Mouse (Mus musculus): Measurements from ENCODE around the gene Pls3. TPM values are rescaled to one million over a fixed set of nuclear protein-coding genes. Genes with fewer than 3 reads are reported as not detected.
A peak's percentile ranks its signal among the peaks of the same experiment; 100 is the strongest.

Pls3 gene
- polyA plus RNA-seq, 1 experiment from 2014 or later: 35.7 TPM

GRCm38 (mm10) chrX:75834836-75835235 lies 40.1 kb downstream of the Pls3 start:
- Histone ChIP-seq H3K9me3 (no peaks in the 10 kb centered on the region), H3K4me3 (no peak overlapping the region), H3K27me3 (no peaks in the 10 kb centered on the region), H3K9ac (no peak overlapping the region), H3K4me1 (replicated peaks) (no peaks in the 10 kb centered on the region), H3K4me2 (no peak overlapping the region), H3K36me3 (no peaks in the 10 kb centered on the region), H3K27ac (no peak overlapping the region)
- no peak for ATAC-seq (ENCODE audit: low FRiP score)
- 72% methylated on average over 2 of the region's 2 CpGs for WGBS

GRCm38 (mm10) chrX:75834286-75834685 lies 40.7 kb downstream of the Pls3 start:
- H3K27ac ChIP-seq: no peak overlapping the region
- no peaks in the 10 kb centered on the region for H3K4me1 ChIP-seq (replicated peaks)
- no peak overlapping the region for H3K9ac ChIP-seq
- no peaks in the 10 kb centered on the region for H3K36me3 ChIP-seq
- H3K4me2 ChIP-seq: no peak overlapping the region
- ATAC-seq (ENCODE audit: low FRiP score): no peak
- no peaks in the 10 kb centered on the region for H3K9me3 ChIP-seq
- no peaks in the 10 kb centered on the region for H3K27me3 ChIP-seq
- 94% methylated on average over 2 of the region's 2 CpGs for WGBS
- H3K4me3 ChIP-seq: no peak overlapping the region

DNA sequence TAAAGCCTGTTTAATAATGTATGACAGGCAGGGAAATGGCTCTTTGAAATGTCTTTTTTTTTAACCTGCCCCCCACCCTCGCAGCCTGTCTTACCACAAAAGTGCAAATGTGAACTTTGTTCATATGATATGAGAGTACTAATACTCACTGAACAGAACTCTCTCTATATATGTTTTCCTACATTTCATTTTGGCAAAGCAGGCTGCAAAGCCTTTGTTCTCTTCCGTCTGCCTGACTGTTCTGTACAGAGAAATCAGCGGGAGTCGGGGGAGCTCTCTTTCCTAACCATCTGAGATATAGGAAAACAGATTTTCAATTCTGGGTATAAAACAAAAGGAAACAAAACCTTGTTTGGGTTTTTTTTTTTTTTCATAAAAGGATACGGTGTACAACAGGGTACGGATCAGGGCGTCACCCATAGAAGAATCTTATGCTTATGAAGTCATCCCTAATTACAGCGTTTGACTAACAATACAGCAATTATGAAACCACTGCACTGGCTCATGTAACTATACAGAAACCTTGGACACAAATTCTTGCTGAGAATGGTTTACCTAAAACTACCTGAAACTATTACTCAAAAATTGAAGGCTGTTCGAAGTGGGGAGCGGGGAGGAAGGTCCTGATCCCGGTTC lies 41.9 kb downstream of the Pls3 start:
- Histone ChIP-seq H3K4me2 (no peak overlapping the region), H3K27me3 (no peaks in the 10 kb centered on the region), H3K9ac (no peak overlapping the region), H3K27ac (no peak overlapping the region), H3K4me3 (no peak overlapping the region), H3K4me1 (replicated peaks) (no peaks in the 10 kb centered on the region), H3K9me3 (no peaks in the 10 kb centered on the region), H3K36me3 (no peaks in the 10 kb centered on the region)
- WGBS: 71% methylated on average over 11 of the region's 11 CpGs
- ATAC-seq (ENCODE audit: low FRiP score): no peak

- WGBS: 16% methylated on average over 2 of the region's 2 CpGs
- Histone ChIP-seq H3K27me3 (no peaks in the 10 kb centered on the region), H3K9me3 (no peaks in the 10 kb centered on the region), H3K27ac (no peak overlapping the region), H3K9ac (no peak overlapping the region), H3K36me3 (no peaks in the 10 kb centered on the region), H3K4me2 (no peak overlapping the region), H3K4me1 (replicated peaks) (no peaks in the 10 kb centered on the region), H3K4me3 (no peak overlapping the region)
- ATAC-seq (ENCODE audit: low FRiP score): no peak
These were observed 45.1 kb downstream of the Pls3 start for GRCm38 (mm10) chrX:75829867-75830255.

GRCm38 (mm10) chrX:75829240-75829866 lies 45.6 kb downstream of the Pls3 start:
- Histone ChIP-seq H3K9ac (no peak overlapping the region), H3K4me1 (replicated peaks) (no peaks in the 10 kb centered on the region), H3K36me3 (no peaks in the 10 kb centered on the region), H3K27me3 (no peaks in the 10 kb centered on the region), H3K9me3 (no peaks in the 10 kb centered on the region), H3K27ac (no peak overlapping the region), H3K4me3 (no peak overlapping the region), H3K4me2 (no peak overlapping the region)
- whole genome bisulfite sequencing: 55% methylated on average over 7 of the region's 7 CpGs
- no peak for ATAC-seq (ENCODE audit: low FRiP score)

GRCm38 (mm10) chrX:75818647-75819271 lies 56.2 kb downstream of the Pls3 start:
- no peak overlapping the region for H3K9ac ChIP-seq
- H3K27ac ChIP-seq: no peak overlapping the region
- H3K4me3 ChIP-seq: no peak overlapping the region
- ATAC-seq (ENCODE audit: low FRiP score): no peak
- no peaks in the 10 kb centered on the region for H3K9me3 ChIP-seq
- no peaks in the 10 kb centered on the region for H3K27me3 ChIP-seq
- H3K4me2 ChIP-seq: no peak overlapping the region
- 79% methylated on average over 1 of the region's 1 CpGs for WGBS
- H3K4me1 ChIP-seq (replicated peaks): no peaks in the 10 kb centered on the region
- H3K36me3 ChIP-seq: no peaks in the 10 kb centered on the region

GRCm38 (mm10) chrX:75814958-75815357 lies 60.0 kb downstream of the Pls3 start:
- H3K4me3 ChIP-seq: no peak overlapping the region
- H3K36me3 ChIP-seq: no peaks in the 10 kb centered on the region
- H3K4me2 ChIP-seq: no peak overlapping the region
- H3K27me3 ChIP-seq: no peaks in the 10 kb centered on the region
- no peak overlapping the region for H3K9ac ChIP-seq
- no peak overlapping the region for H3K27ac ChIP-seq
- 91% methylated on average over 2 of the region's 2 CpGs for WGBS
- no peaks in the 10 kb centered on the region for H3K9me3 ChIP-seq
- ATAC-seq (ENCODE audit: low FRiP score): no peak
- H3K4me1 ChIP-seq (replicated peaks): no peaks in the 10 kb centered on the region

DNA sequence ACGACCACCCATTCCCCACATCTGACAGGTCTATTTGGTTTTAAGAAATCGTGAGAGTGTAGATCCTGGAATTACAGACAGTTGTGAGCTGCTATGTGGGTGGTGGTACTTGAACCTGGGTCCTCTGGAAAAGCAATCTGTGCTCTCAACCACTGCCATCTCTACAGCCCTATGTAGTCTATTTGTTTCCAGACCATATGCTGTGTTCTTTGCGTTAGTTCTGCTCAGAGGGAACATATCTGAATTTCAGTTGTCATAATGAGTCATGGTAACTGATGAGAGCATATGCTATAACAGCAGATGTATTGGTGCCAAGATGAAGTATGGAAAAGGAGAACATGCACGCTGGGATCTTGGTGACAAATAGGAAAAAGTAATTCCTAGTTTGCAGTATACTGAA lies 60.9 kb downstream of the Pls3 start:
- H3K9me3 ChIP-seq: no peaks in the 10 kb centered on the region
- H3K27ac ChIP-seq: no peak overlapping the region
- H3K4me3 ChIP-seq: no peak overlapping the region
- H3K9ac ChIP-seq: no peak overlapping the region
- H3K4me1 ChIP-seq (replicated peaks): no peaks in the 10 kb centered on the region
- no peak for ATAC-seq (ENCODE audit: low FRiP score)
- H3K27me3 ChIP-seq: no peaks in the 10 kb centered on the region
- WGBS: 81% methylated on average over 4 of the region's 4 CpGs
- H3K4me2 ChIP-seq: no peak overlapping the region
- no peaks in the 10 kb centered on the region for H3K36me3 ChIP-seq

DNA sequence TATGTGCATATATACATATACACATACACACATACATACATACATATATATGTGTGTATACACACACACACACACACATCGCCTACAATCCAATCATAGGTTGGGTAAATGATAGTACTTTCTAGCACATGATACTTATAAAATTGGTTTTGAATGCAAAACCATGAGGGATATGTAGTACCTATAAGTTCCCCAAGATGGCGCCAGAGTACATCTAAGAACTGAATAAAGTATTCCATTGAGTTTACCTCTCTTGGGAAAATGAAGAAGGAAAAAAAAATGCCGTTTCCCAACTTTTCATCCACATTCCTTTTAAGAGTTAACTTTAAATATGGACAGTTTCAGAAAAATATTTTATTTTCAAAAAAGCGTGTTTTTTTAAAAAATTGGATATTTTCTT lies 78.4 kb downstream of the Pls3 start:
- no peak for ATAC-seq (ENCODE audit: low FRiP score)
- Histone ChIP-seq H3K4me1 (replicated peaks) (no peaks in the 10 kb centered on the region), H3K27ac (no peak overlapping the region), H3K4me3 (no peak overlapping the region), H3K9ac (no peak overlapping the region), H3K36me3 (0 out of 2 replicates have a peak, but pooled peaks cover 3% of the 10 kb centered on the region), H3K9me3 (no peaks in the 10 kb centered on the region), H3K4me2 (no peak overlapping the region), H3K27me3 (no peaks in the 10 kb centered on the region)
- 31% methylated on average over 4 of the region's 4 CpGs for WGBS

DNA sequence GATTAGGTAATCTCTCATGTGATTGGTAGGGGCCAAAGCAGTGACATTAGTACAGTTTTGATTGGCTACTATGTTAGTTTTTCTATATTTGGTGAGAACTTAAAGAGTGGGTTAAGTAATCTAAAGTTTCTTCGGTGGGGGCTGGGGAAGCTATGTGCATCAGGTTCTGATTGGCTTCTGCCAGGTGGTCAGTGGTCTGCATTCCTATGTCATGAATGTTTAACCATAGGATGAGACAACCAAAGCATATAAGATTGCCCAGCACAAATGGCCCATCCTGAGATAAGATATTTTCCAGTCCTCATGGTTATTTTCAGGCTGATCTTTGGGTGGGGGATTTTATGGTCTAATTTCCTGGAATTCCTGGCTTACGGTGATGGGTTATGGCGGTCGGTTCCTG lies 95.2 kb downstream of the Pls3 start:
- no peak for ATAC-seq (ENCODE audit: low FRiP score)
- Histone ChIP-seq H3K9me3 (no peaks in the 10 kb centered on the region), H3K36me3 (no peaks in the 10 kb centered on the region), H3K4me1 (replicated peaks) (no peaks in the 10 kb centered on the region), H3K27me3 (no peaks in the 10 kb centered on the region), H3K9ac (no peak overlapping the region), H3K27ac (no peak overlapping the region), H3K4me3 (no peak overlapping the region), H3K4me2 (no peak overlapping the region)
- 94% methylated on average over 4 of the region's 4 CpGs for WGBS

DNA sequence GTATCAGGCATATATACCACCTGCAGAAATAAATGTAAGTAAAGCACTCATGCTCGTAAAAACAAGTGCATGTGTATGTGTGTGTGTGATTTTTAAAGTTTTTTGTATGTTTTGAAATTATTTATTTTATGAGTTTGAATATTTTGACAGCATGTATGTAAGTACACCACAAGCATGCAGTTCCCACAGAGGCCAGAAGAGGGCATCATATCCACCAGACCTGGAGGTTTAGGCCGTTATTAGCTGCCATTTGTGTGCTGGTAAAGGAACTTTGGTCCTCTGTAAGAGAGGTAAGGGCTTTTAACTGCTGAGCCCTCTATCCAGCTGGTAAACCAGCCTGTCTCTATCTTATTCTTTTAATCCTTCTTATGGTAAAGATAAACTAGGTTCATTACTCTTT lies 97.5 kb downstream of the Pls3 start:
- Histone ChIP-seq H3K9me3 (no peaks in the 10 kb centered on the region), H3K9ac (no peak overlapping the region), H3K27me3 (no peaks in the 10 kb centered on the region), H3K27ac (no peak overlapping the region), H3K4me2 (no peak overlapping the region), H3K36me3 (no peaks in the 10 kb centered on the region), H3K4me1 (replicated peaks) (no peaks in the 10 kb centered on the region), H3K4me3 (no peak overlapping the region)
- ATAC-seq (ENCODE audit: low FRiP score): no peak
- 95% methylated on average over 2 of the region's 2 CpGs for WGBS

GRCm38 (mm10) chrX:75764794-75765328 lies 110.1 kb downstream of the Pls3 start:
- H3K4me1 ChIP-seq (replicated peaks): peaks cover 11% of the 10 kb centered on the region
- H3K9ac ChIP-seq: peak overlapping the region; percentile 74
- H3K36me3 ChIP-seq: no peaks in the 10 kb centered on the region
- WGBS: 32% methylated on average over 7 of the region's 7 CpGs
- peak; percentile 73 for ATAC-seq (ENCODE audit: low FRiP score)
- peak overlapping the region; percentile 62 for H3K4me2 ChIP-seq
- peak overlapping the region; percentile 94 for H3K27ac ChIP-seq
- no peaks in the 10 kb centered on the region for H3K27me3 ChIP-seq
- H3K9me3 ChIP-seq: no peaks in the 10 kb centered on the region
- peak overlapping the region; percentile 51 for H3K4me3 ChIP-seq
